Mouse (Mus musculus) limb, embryonic 15.5 days (tissue): ENCODE results near the gene Rassf7. TPM values are rescaled to one million over a fixed set of nuclear protein-coding genes. Genes with fewer than 3 reads are reported as not detected.

Experiments
- ATAC-seq: fragments of 200-750 bp; cut with Nextera tagmentation; 2 replicates; pipeline ENCODE4 v1.8.0; 2017; ENCODE audit warnings: low read depth, moderate TSS enrichment; ENCODE audit not compliant: insufficient number of reproducible peaks, low FRiP score, low TSS enrichment
- H3K27ac ChIP-seq: fragments of 300-500 bp; sonication (generic); 2 replicates; pipeline ENCODE4 v1.5.1; 2015; ENCODE audit warnings: moderate library complexity, mild to moderate bottlenecking, inconsistent platforms
- H3K27me3 ChIP-seq: fragments of 300-500 bp; sonication (generic); 2 replicates; pipeline ENCODE4 v1.6.1; 2015; ENCODE audit warnings: inconsistent platforms
- H3K36me3 ChIP-seq: fragments of 300-500 bp; sonication (generic); 2 replicates; pipeline ENCODE4 v1.6.1; 2015; ENCODE audit warnings: inconsistent platforms
- H3K4me1 ChIP-seq: fragments of 300-500 bp; sonication (generic); 2 replicates; pipeline ENCODE4 v1.6.1; 2015; ENCODE audit warnings: inconsistent platforms
- H3K4me2 ChIP-seq: fragments of 300-500 bp; sonication (generic); 2 replicates; pipeline ENCODE4 v1.6.1; 2015; ENCODE audit warnings: mild to moderate bottlenecking, inconsistent platforms
- H3K4me3 ChIP-seq: fragments of 300-500 bp; sonication (generic); 2 replicates; pipeline ENCODE4 v1.5.1; 2015; ENCODE audit warnings: mild to moderate bottlenecking, inconsistent platforms
- H3K9ac ChIP-seq: fragments of 300-500 bp; sonication (generic); 2 replicates; pipeline ENCODE4 v1.6.1; 2015; ENCODE audit warnings: inconsistent platforms
- H3K9me3 ChIP-seq: fragments of 300-500 bp; sonication (generic); 2 replicates; pipeline ENCODE4 v1.6.1; 2016; ENCODE audit warnings: inconsistent platforms
- WGBS: fragments of 180-500 bp; shearing (Covaris S2); methylation state at CpG from one replicate; pipeline ENCODE4 v1.1.7; 2015; 5-methylcytosine and 5-hydroxymethylcytosine counted together
- microRNA counts: library from miRNA; unstranded; fragments of <30 nt; microRNA quantifications from one replicate; lab custom pipeline; 2016
- microRNA-seq: library from miRNA; unstranded; fragments of <30 nt; microRNA quantifications from one replicate; pipeline ENCODE4, GENCODE M21; 2016
- polyA plus RNA-seq: library from polyadenylated mRNA; unstranded; fragments of >200 nt; fragmentation: Nextera tagmentation; extraction: Ambion mirVana; gene quantifications from 2 replicates; pipeline ENCODE4 v1.2.1, GENCODE M21; 2015

Gene Rassf7
- polyA plus RNA-seq, 1 experiment from 2014 or later = 56.1 TPM

DNA sequence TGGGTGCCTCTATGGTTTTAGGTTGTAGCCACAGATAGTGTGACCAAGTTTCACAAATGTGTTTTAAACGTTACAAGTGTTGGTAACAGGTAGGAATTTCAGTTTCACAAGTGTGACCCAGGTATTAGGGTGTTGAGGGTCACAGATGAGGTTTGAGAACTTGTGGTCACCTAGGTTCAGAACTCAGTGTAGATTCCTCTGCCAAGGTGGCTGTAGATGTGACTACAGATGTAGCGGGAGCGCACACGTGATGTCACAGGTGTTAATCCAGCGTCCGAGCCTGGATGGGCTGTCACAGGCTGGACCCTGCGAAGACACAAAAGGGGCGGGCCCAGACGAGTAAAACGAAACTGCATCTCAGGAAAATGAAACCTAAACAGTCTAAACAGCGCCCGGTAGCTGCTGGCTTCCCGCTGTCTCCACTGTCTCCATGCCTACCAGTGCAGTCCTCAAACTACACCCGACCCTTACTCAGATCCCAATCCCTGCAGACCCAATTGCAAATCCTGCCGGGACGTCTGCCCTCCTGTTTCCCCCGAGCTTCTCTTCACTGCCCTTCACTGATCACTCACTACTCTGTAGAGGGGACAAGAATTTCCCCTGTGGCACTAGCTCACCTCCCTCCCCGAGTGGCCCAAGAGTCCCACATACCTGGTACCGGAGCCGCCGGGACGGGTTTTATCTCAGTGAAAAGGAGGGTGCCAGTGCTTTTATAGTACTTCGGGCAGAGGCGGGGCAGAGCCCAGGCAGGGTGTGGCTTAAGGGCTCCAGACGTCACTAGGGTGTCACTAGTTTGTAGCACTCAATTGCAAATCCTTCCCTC, 50.3 kb downstream of the Rassf7 start, which contains the start of gene Irf7:
Irf7 (minus strand) TSS at position 743 of the 823 bp plus-strand sequence.
- 0 out of 2 replicates have a peak, but pooled peaks have one; percentile 13 for ATAC-seq
- 11% methylated on average over 25 of the region's 25 CpGs for WGBS
- Histone ChIP-seq H3K27me3 (no peaks in the 10 kb centered on the region), H3K4me3 (peak within 1 kb of the TSS; percentile 50), H3K4me2 (peak within 1 kb of the TSS; percentile 77), H3K9ac (peak within 1 kb of the TSS; percentile 39; the same call in 1 of the 2 replicates), H3K27ac (no peak within 1 kb of the TSS), H3K9me3 (no peaks in the 10 kb centered on the region), H3K4me1 (peaks cover 18% of the 10 kb centered on the region), H3K36me3 (peaks cover 32% of the 10 kb centered on the region)

MicroRNAs encoded within 50 kb of the gene (microRNA counts, 519-probe panel; counts per million panel counts)
- microRNA mmu-miR-210 (lab: Ali Mortazavi, UCI) = 3,548 counts per million, percentile 84 among the panel's probes with 10 or more counts

Small RNAs within 50 kb of the gene (microRNA-seq; reads per million reads assigned to microRNA genes)
- gene Mir210 = 945 reads per million, percentile 74 among the genes with 10 or more reads in this experiment

Other genes with a start within 250 kb of the Rassf7 start
- gene Ifitm1, start 248.6 kb upstream of the Rassf7 start, polyA plus RNA-seq = 71.7 and 74.6 TPM in 2 replicates
- gene Ifitm3, start 205.1 kb upstream of the Rassf7 start, polyA plus RNA-seq = 217 and 218 TPM in 2 replicates
- 1.0 and 1.3 TPM in 2 replicates for gene Ifitm6, start 197.9 kb upstream of the Rassf7 start, polyA plus RNA-seq
- gene Gm17387, start 186.7 kb upstream of the Rassf7 start, polyA plus RNA-seq = not detected in 2 replicates
- gene B4galnt4, start 154.8 kb upstream of the Rassf7 start, polyA plus RNA-seq = 9.9 and 12.1 TPM in 2 replicates
- gene Pkp3, start 137.6 kb upstream of the Rassf7 start, polyA plus RNA-seq = 150 and 151 TPM in 2 replicates
- 3.3 and 3.8 TPM in 2 replicates for gene Sigirr, start 115.3 kb upstream of the Rassf7 start, polyA plus RNA-seq
- gene Ano9, start 98.1 kb upstream of the Rassf7 start, polyA plus RNA-seq = 23.4 and 24.1 TPM in 2 replicates
- 69.4 and 70.0 TPM in 2 replicates for gene Ptdss2, start 93.5 kb upstream of the Rassf7 start, polyA plus RNA-seq
- 279 and 294 TPM in 2 replicates for gene Rnh1, start 43.0 kb upstream of the Rassf7 start, polyA plus RNA-seq
- 164 and 165 TPM in 2 replicates for gene Hras, start 21.9 kb upstream of the Rassf7 start, polyA plus RNA-seq
- gene Lrrc56, start 21.7 kb upstream of the Rassf7 start, polyA plus RNA-seq = 8.0 and 9.0 TPM in 2 replicates
- 1.7 and 2.2 TPM in 2 replicates for gene Lmntd2, start 1.8 kb upstream of the Rassf7 start, polyA plus RNA-seq
- gene Phrf1, start 12.9 kb downstream of the Rassf7 start, polyA plus RNA-seq = 64.3 and 68.9 TPM in 2 replicates
- gene Irf7, start 50.6 kb downstream of the Rassf7 start, polyA plus RNA-seq = 3.1 and 3.4 TPM in 2 replicates
- 0.19 and 0.29 TPM in 2 replicates for gene Cdhr5, start 60.9 kb downstream of the Rassf7 start, polyA plus RNA-seq
- 11.3 and 16.5 TPM in 2 replicates for gene Sct, start 63.3 kb downstream of the Rassf7 start, polyA plus RNA-seq
- gene Drd4, start 76.1 kb downstream of the Rassf7 start, polyA plus RNA-seq = 1.5 TPM in 2 replicates
- 68.6 and 70.8 TPM in 2 replicates for gene Deaf1, start 111.8 kb downstream of the Rassf7 start, polyA plus RNA-seq
- gene Tmem80, start 111.9 kb downstream of the Rassf7 start, polyA plus RNA-seq = 35.9 and 38.5 TPM in 2 replicates
- gene Eps8l2, start 123.0 kb downstream of the Rassf7 start, polyA plus RNA-seq = 42.7 and 43.9 TPM in 2 replicates
- gene Taldo1, start 176.3 kb downstream of the Rassf7 start, polyA plus RNA-seq = 272 and 290 TPM in 2 replicates
- gene Gatd1, start 198.3 kb downstream of the Rassf7 start, polyA plus RNA-seq = 62.8 and 62.9 TPM in 2 replicates
- gene Cend1, start 213.6 kb downstream of the Rassf7 start, polyA plus RNA-seq = 1.1 and 1.9 TPM in 2 replicates
- gene Slc25a22, start 222.0 kb downstream of the Rassf7 start, polyA plus RNA-seq = 28.8 and 29.5 TPM in 2 replicates
- gene Pidd1, start 228.2 kb downstream of the Rassf7 start, polyA plus RNA-seq = 8.8 and 9.8 TPM in 2 replicates
- 1,100 and 1,341 TPM in 2 replicates for gene Rplp2, start 231.5 kb downstream of the Rassf7 start, polyA plus RNA-seq
- gene Pnpla2, start 239.3 kb downstream of the Rassf7 start, polyA plus RNA-seq = 16.9 and 23.6 TPM in 2 replicates
- 16.4 and 21.6 TPM in 2 replicates for gene Cracr2b, start 245.2 kb downstream of the Rassf7 start, polyA plus RNA-seq